Mouse (Mus musculus): ENCODE measurements around the gene Smad6.

The Smad6 gene

GRCm38 (mm10) chr9:63982937-63983632, 38.8 kb downstream of the Smad6 start:
- no peak for DNase-seq

GRCm38 (mm10) chr9:63981912-63982311, 39.9 kb downstream of the Smad6 start:
- DNase-seq, result no peak

- DNase-seq, result no peak
Measured at GRCm38 (mm10) chr9:63981371-63981770, 40.5 kb downstream of the Smad6 start.

GRCm38 (mm10) chr9:63980179-63981086, 41.4 kb downstream of the Smad6 start:
- DNase-seq, result peak in 1 of 2 experiments; percentile 50

GRCm38 (mm10) chr9:63979275-63979674, 42.6 kb downstream of the Smad6 start:
- DNase-seq, result no peak

- DNase-seq, result no peak
Measured at GRCm38 (mm10) chr9:63978682-63979081, 43.2 kb downstream of the Smad6 start.

GRCm38 (mm10) chr9:63975996-63976395, 45.9 kb downstream of the Smad6 start:
- DNase-seq, result no peak

- DNase-seq, result no peak
Measured at GRCm38 (mm10) chr9:63974258-63975023, 47.4 kb downstream of the Smad6 start.

- no peak for DNase-seq
Measured at GRCm38 (mm10) chr9:63973662-63974190, 48.1 kb downstream of the Smad6 start.

- DNase-seq, result no peak
Measured at GRCm38 (mm10) chr9:63972576-63973290, 49.1 kb downstream of the Smad6 start.

- peak; percentile 32 to 61 for DNase-seq
Measured at GRCm38 (mm10) chr9:63971557-63971956, 50.3 kb downstream of the Smad6 start.

GRCm38 (mm10) chr9:63970836-63971235, 51.0 kb downstream of the Smad6 start:
- no peak for DNase-seq

GRCm38 (mm10) chr9:63970388-63970787, 51.5 kb downstream of the Smad6 start:
- DNase-seq, result peak; percentile 69 to 76

- no peak for DNase-seq
Measured at GRCm38 (mm10) chr9:63969467-63969866, 52.4 kb downstream of the Smad6 start.

- DNase-seq, result peak; percentile 97 to 98
Measured at GRCm38 (mm10) chr9:63968592-63968991, 53.3 kb downstream of the Smad6 start.

- no peak for DNase-seq
Measured at GRCm38 (mm10) chr9:63967408-63968172, 54.3 kb downstream of the Smad6 start.

- DNase-seq, result peak; percentile 76 to 84
Measured at GRCm38 (mm10) chr9:63965579-63965981, 56.3 kb downstream of the Smad6 start.

GRCm38 (mm10) chr9:63961881-63962280, 60.0 kb downstream of the Smad6 start:
- no peak for DNase-seq

GRCm38 (mm10) chr9:63960829-63961185, 61.1 kb downstream of the Smad6 start:
- no peak for DNase-seq

- peak; percentile 76 to 85 for DNase-seq
Measured at GRCm38 (mm10) chr9:63959933-63960828, 61.7 kb downstream of the Smad6 start.
